Mouse (Mus musculus): ENCODE data around the gene Edem3.
"Not testable (repeated sequence)": the region's sequence is repeated elsewhere in the genome, so short reads cannot be mapped to it uniquely, and the experiment has no call there.

The Edem3 gene

GRCm38 (mm10) chr1:151749894-151750293 lies 5.3 kb upstream of the Edem3 start:
- DNase-seq (ENCODE audit: low read depth, low spot score), result not testable (repeated sequence)

GRCm38 (mm10) chr1:151752946-151753345 lies 2.2 kb upstream of the Edem3 start:
- no peak for DNase-seq (ENCODE audit: low read depth, low spot score)

- DNase-seq (ENCODE audit: low read depth, low spot score), result no peak
Measured at GRCm38 (mm10) chr1:151753374-151753929, 1.7 kb upstream of the Edem3 start.

- no peak for DNase-seq (ENCODE audit: low read depth, low spot score)
Measured at GRCm38 (mm10) chr1:151754028-151754489, 1.1 kb upstream of the Edem3 start.

- DNase-seq (ENCODE audit: low read depth, low spot score), result no peak
Measured at GRCm38 (mm10) chr1:151755660-151756424, 671 bp downstream of the Edem3 start.

GRCm38 (mm10) chr1:151756425-151756728 lies 1.2 kb downstream of the Edem3 start:
- DNase-seq (ENCODE audit: low read depth, low spot score), result no peak

- DNase-seq (ENCODE audit: low read depth, low spot score), result no peak
Measured at GRCm38 (mm10) chr1:151758301-151758700, 3.1 kb downstream of the Edem3 start.

GRCm38 (mm10) chr1:151758991-151759390 lies 3.8 kb downstream of the Edem3 start:
- DNase-seq (ENCODE audit: low read depth, low spot score), result no peak

- DNase-seq (ENCODE audit: low read depth, low spot score), result peak; percentile 49
Measured at GRCm38 (mm10) chr1:151764236-151764635, 9.1 kb downstream of the Edem3 start.

GRCm38 (mm10) chr1:151766166-151766565 lies 11.0 kb downstream of the Edem3 start:
- no peak for DNase-seq (ENCODE audit: low read depth, low spot score)

GRCm38 (mm10) chr1:151766976-151767654 lies 11.9 kb downstream of the Edem3 start:
- no peak for DNase-seq (ENCODE audit: low read depth, low spot score)

GRCm38 (mm10) chr1:151769200-151769913 lies 14.2 kb downstream of the Edem3 start:
- no peak for DNase-seq (ENCODE audit: low read depth, low spot score)

- DNase-seq (ENCODE audit: low read depth, low spot score), result peak; percentile 77
Measured at GRCm38 (mm10) chr1:151777616-151778015, 22.4 kb downstream of the Edem3 start.

- no peak for DNase-seq (ENCODE audit: low read depth, low spot score)
Measured at GRCm38 (mm10) chr1:151778592-151778991, 23.4 kb downstream of the Edem3 start.

- no peak for DNase-seq (ENCODE audit: low read depth, low spot score)
Measured at GRCm38 (mm10) chr1:151779306-151779705, 24.1 kb downstream of the Edem3 start.

GRCm38 (mm10) chr1:151781447-151781846 lies 26.3 kb downstream of the Edem3 start:
- DNase-seq (ENCODE audit: low read depth, low spot score), result no peak

- no peak for DNase-seq (ENCODE audit: low read depth, low spot score)
Measured at GRCm38 (mm10) chr1:151783403-151783802, 28.2 kb downstream of the Edem3 start.

GRCm38 (mm10) chr1:151786406-151786805 lies 31.2 kb downstream of the Edem3 start:
- DNase-seq (ENCODE audit: low read depth, low spot score), result no peak

- no peak for DNase-seq (ENCODE audit: low read depth, low spot score)
Measured at GRCm38 (mm10) chr1:151789136-151789535, 34.0 kb downstream of the Edem3 start.

GRCm38 (mm10) chr1:151792076-151792475 lies 36.9 kb downstream of the Edem3 start:
- not testable (repeated sequence) for DNase-seq (ENCODE audit: low read depth, low spot score)

GRCm38 (mm10) chr1:151802795-151803194 lies 47.6 kb downstream of the Edem3 start:
- not testable (repeated sequence) for DNase-seq (ENCODE audit: low read depth, low spot score)

- DNase-seq (ENCODE audit: low read depth, low spot score), result no peak
Measured at GRCm38 (mm10) chr1:151807286-151807685, 52.1 kb downstream of the Edem3 start.
